Mouse (Mus musculus) gastrocnemius, postnatal 36 days (tissue): ENCODE data around the gene Arsa. TPM values are rescaled to one million over a fixed set of nuclear protein-coding genes. Genes with fewer than 3 reads are reported as not detected.

Experiments used
- DNase-seq, 2 experiments: peaks; one replicate each; pipeline ENCODE4 v3.0.0; 2022
- intact Hi-C: fragments of 180-260 bp; cut with DNase I; formaldehyde crosslinking; loops from one replicate; pipeline ENCODE4 v1.15.1; 2025
- total RNA-seq, 2 experiments: library from RNA; stranded (reverse); gene quantifications; 2 replicates each; pipeline ENCODE4 v1.2.3; 2021

Arsa gene
- total RNA-seq, 2 experiments from 2014 or later: 3.0 to 3.8 TPM

- DNase-seq: no peak
- intact Hi-C loops: loop anchor here (5.0 kb wide), 1 partner anchor 52 kb away; the partner anchor contains the start of gene Sco2
These were observed 52.6 kb downstream of the Arsa start for GRCm38 (mm10) chr15:89424621-89425020.

Other genes with a start within 250 kb of the Arsa start
- 10 to 100 TPM; 62.0 to 62.1 TPM for gene Sbf1, start 162.1 kb downstream of the Arsa start, total RNA-seq
- gene Adm2, start 154.7 kb downstream of the Arsa start, total RNA-seq: not detected
- not detected for gene Miox, start 143.0 kb downstream of the Arsa start, total RNA-seq
- gene Lmf2, start 121.8 kb downstream of the Arsa start, total RNA-seq: 10 to 100 TPM; 12.0 to 12.6 TPM
- 10 to 100 TPM; 36.7 to 43.0 TPM for gene Ncaph2, start 121.7 kb downstream of the Arsa start, total RNA-seq
- gene Sco2, start 103.6 kb downstream of the Arsa start, total RNA-seq: 10 to 100 TPM; 12.0 to 19.1 TPM
- under 1 TPM; 0.35 to 0.48 TPM for gene Tymp, start 100.4 kb downstream of the Arsa start, total RNA-seq
- gene Odf3b, start 98.1 kb downstream of the Arsa start, total RNA-seq: under 1 TPM; 0.42 to 0.87 TPM
- gene Klhdc7b, start 92.5 kb downstream of the Arsa start, total RNA-seq: not detected
- not detected for gene Syce3, start 66.9 kb downstream of the Arsa start, total RNA-seq
- gene Cpt1b, start 51.6 kb downstream of the Arsa start, total RNA-seq: 100 to 1,000 TPM; 255 to 278 TPM
- gene C730034F03Rik, start 47.8 kb downstream of the Arsa start, total RNA-seq: under 1 TPM; 0.20 to 0.47 TPM
- 1 to 10 TPM in 1 of 2 experiments, not detected in 1; 1.5 TPM for gene Gm44502, start 47.7 kb downstream of the Arsa start, total RNA-seq
- gene Chkb, start 47.5 kb downstream of the Arsa start, total RNA-seq: 10 to 100 TPM; 20.8 to 30.0 TPM
- under 1 TPM; 0.28 to 0.30 TPM for gene Mapk8ip2, start 23.5 kb downstream of the Arsa start, total RNA-seq
- gene Shank3, start 22.2 kb upstream of the Arsa start, total RNA-seq: 10 to 100 TPM; 14.4 to 15.5 TPM
- gene Acr, start 90.9 kb upstream of the Arsa start, total RNA-seq: under 1 TPM; 0.28 to 0.30 TPM
- gene Rabl2, start 114.5 kb upstream of the Arsa start, total RNA-seq: 1 to 10 TPM; 1.8 to 3.1 TPM